Mouse (Mus musculus) layer of hippocampus, postnatal 14 days (tissue): Measurements from ENCODE around the gene Olfr54. TPM values are rescaled to one million over a fixed set of nuclear protein-coding genes. Genes with fewer than 3 reads are reported as not detected.

ENCODE experiments used
- total RNA-seq, 2 experiments: library from RNA; stranded (reverse); gene quantifications; 2 replicates each; pipeline ENCODE4 v1.2.3; 2021

The Olfr54 gene
- total RNA-seq, 2 experiments from 2014 or later = not detected

Other genes with a start within 250 kb of the Olfr54 start
- 10 to 100 TPM; 46.4 to 51.7 TPM for gene Zfp354c, start 186.5 kb upstream of the Olfr54 start, total RNA-seq
- gene Zfp879, start 172.7 kb upstream of the Olfr54 start, total RNA-seq = 1 to 10 TPM; 3.1 to 4.4 TPM
- gene Grm6, start 163.6 kb upstream of the Olfr54 start, total RNA-seq = not detected
- 1 to 10 TPM; 6.1 to 6.5 TPM for gene Zfp454, start 126.6 kb upstream of the Olfr54 start, total RNA-seq
- 10 to 100 TPM; 16.4 to 18.0 TPM for gene Zfp2, start 98.1 kb upstream of the Olfr54 start, total RNA-seq
- gene Zfp354b, start 82.6 kb upstream of the Olfr54 start, total RNA-seq = 1 to 10 TPM; 4.8 to 6.6 TPM
- gene 4933414I15Rik, start 70.5 kb upstream of the Olfr54 start, total RNA-seq = not detected
- gene Prop1, start 60.5 kb upstream of the Olfr54 start, total RNA-seq = not detected
- gene Olfr1378, start 47.7 kb upstream of the Olfr54 start, total RNA-seq = not detected
- not detected for gene Olfr1377, start 32.3 kb upstream of the Olfr54 start, total RNA-seq
- not detected for gene Olfr51, start 10.6 kb upstream of the Olfr54 start, total RNA-seq
- gene Olfr1375, start 33.9 kb downstream of the Olfr54 start, total RNA-seq = not detected
- 1 to 10 TPM; 7.7 to 9.6 TPM for gene Zfp354a, start 45.0 kb downstream of the Olfr54 start, total RNA-seq
- gene Gm12569, start 206.2 kb downstream of the Olfr54 start, total RNA-seq = not detected
- gene Clk4, start 247.5 kb downstream of the Olfr54 start, total RNA-seq = 100 to 1,000 TPM; 109 to 116 TPM
- not detected for gene BC049762, start 248.8 kb downstream of the Olfr54 start, total RNA-seq